Mouse (Mus musculus) cortical plate, adult 2 months (tissue): ENCODE measurements around the gene Mreg.

Source experiments
- CTCF ChIP-seq: fragments of 200-500 bp; IDR thresholded peaks from 2 replicates; pipeline ENCODE4 v1.5.1; 2011; ENCODE audit warnings: mild to moderate bottlenecking, control low read depth, low read length; ENCODE audit not compliant: insufficient read depth; ENCODE audit errors: extremely low read depth
- POLR2A ChIP-seq: fragments of 200-500 bp; IDR thresholded peaks from 2 replicates; pipeline ENCODE4 v1.6.1; 2011; ENCODE audit warnings: mild to moderate bottlenecking, low read length, control low read depth; ENCODE audit not compliant: insufficient read depth; ENCODE audit errors: extremely low read depth

DNA sequence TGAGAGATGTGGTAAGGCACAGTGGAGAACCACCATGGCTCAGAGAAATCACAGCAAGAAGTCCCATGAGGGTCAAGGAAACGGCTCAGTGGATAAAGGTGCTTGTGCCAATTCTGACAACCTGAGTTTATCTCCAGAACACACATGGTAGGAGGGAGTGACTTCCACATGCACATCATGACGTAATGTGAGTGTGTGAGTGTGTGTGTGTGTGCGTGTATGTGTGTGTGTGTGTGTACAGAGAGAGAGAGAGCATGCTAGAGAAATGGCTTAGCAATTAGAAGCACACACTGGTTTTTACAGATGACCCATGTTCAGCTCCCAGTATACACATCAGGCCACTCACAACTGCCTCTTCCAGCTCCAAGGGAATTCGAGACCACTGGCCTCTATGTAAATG, 3.1 kb upstream of the Mreg start:
- TF ChIP-seq CTCF = no peak
- no peak for TF ChIP-seq POLR2A
